Mouse (Mus musculus) 416B (cell line): ENCODE data around the gene Sec14l1.
"Not testable (repeated sequence)": the region's sequence is repeated elsewhere in the genome, so short reads cannot be mapped to it uniquely, and the experiment has no call there.

Experiments
- DNase-seq: peaks from one replicate; pipeline ENCODE4 v3.0.0; 2011; ENCODE audit warnings: low read depth

The Sec14l1 gene

DNA sequence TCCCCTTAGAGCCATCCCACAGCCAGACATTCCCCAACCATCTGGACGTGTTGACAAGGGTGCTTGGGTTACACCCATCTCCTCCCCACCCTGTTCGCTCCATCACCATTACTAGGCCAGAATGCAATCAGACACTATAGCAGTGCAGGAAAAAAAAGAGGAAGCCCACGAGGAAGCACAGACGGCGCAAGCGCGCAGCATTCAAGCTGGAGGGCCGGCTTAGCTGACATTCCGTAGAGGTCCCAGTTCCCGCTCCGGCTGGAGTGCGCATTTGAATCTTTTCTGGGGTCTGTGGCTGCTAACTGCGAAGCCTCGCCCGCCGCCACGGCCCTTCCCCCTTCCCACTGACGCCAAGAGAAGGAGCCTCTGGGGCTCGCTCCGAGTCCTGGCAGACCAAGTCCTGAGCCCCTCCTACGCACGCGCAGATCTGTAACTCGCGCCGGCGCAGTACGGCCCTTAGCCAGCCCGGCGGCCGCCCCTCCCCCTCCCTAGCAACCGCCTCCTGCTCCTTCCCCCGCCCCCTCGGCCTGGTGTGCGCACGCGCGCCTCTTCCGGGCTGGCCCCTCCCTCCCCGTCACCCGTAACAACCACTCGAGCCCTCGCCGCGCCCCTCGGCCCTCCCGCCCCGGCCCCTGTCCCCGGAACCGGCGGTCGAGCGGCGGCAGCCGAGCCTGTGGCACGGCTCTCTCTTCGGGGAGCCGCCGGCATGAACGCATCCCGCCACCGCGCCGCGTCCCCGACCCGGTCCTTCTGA is at the start of gene Sec14l1:
Gene Sec14l1 (plus strand): TSS at position 577 of the 754 bp plus-strand sequence.
- DNase-seq: peak; percentile 97

DNA sequence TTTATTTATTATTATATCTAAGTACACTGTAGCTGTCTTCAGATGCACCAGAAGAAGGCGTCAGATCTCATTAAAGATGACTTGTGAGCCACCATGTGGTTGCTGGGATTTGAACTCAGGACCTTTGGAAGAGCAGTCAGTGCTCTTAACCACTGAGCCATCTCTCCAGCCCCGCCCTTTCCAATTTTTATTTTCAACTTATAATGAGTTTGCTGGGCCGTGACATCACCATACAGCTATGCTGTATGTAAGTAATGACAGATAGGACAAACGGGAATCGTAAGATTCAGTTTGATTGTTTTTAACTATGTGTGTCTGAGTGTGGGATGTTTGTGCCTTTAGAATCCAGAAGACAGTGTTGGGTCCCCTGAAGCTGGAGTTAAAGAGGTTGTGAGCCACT is 49.4 kb upstream of the Sec14l1 start:
- DNase-seq: not testable (repeated sequence)

DNA sequence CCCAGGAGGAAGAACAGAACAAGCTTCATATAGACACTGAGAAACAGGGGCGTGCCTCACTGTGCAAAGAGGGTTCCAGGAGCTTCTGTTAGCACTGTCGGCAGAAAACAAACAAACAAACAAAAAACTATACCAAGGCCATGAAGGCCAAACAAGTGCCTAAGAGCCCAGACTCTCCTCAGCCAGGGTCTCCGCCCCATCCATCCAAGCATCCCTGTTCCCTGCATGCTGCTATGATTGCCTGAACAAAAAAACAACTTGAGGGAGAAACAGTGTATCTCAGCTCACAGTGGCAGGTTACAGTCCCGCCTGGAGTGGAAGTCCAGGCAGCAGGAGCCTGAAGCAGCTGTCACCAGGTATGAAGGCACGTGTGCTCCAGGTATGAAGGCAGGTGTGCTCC is 48.2 kb upstream of the Sec14l1 start:
- peak; percentile 36 for DNase-seq

- DNase-seq: peak; percentile 52
Observed at GRCm38 (mm10) chr11:117068332-117068731, 46.6 kb upstream of the Sec14l1 start.

DNA sequence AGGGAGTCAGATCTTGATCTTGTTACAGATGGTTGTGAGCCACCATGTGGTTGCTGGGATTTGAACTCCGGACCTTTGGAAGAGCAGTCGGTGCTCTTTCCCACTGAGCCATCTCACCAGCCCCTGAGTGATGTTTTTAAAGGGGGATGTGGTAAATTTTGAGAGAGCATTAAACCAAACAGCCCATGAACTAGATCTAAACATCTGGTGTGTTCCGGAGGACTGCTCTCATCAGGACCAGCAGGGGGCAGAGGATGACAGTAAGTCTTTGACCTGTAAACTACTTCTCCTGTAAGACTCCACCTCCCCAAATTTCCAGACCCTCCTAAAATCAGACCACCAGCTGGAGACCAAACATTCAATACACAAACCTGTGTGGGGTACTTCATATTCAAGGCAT is 45.9 kb upstream of the Sec14l1 start:
- peak; percentile 58 for DNase-seq

DNA sequence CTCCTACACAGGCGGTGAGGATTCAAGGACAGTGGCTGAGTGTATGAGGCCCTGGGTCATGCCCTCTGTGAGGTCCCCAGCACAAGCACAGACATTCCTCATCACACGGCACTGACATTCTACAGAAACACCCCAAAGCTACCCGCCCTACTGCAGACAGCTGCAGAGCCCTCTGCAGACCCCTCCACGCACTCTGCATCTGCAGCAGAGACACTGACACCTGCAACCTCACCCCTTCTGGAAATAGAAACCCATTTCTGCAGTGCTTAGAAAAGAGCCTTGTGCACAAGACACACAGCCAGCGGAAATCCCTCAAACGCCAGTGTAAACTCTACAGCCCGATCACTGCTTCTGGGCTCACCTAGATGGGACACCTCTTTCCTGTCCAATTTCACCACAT is 44.3 kb upstream of the Sec14l1 start:
- DNase-seq: no peak

GRCm38 (mm10) chr11:117072128-117072527 is 42.8 kb upstream of the Sec14l1 start:
- peak; percentile 83 for DNase-seq

DNA sequence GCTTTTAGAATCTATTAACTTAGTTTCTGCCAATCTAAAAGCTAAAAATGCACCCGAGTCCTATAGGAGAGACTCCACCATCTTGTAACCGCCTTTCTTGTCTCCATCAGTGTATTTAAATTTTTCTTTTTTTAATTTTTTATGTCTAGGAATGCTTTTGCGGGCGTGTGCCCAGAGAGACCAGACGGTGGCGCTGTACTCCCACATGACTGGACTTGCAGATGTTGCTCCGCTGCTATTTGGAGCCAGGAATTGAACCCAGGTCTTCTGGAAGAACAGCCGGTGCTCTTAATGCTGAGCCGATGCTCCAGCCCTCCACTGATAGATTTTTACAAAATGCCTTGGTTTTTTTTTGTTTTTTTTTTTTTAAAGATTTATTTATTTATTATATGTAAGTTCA is 41.5 kb upstream of the Sec14l1 start:
- DNase-seq: peak; percentile 44

- peak; percentile 94 for DNase-seq
Observed at GRCm38 (mm10) chr11:117076576-117077196, 38.3 kb upstream of the Sec14l1 start.

DNA sequence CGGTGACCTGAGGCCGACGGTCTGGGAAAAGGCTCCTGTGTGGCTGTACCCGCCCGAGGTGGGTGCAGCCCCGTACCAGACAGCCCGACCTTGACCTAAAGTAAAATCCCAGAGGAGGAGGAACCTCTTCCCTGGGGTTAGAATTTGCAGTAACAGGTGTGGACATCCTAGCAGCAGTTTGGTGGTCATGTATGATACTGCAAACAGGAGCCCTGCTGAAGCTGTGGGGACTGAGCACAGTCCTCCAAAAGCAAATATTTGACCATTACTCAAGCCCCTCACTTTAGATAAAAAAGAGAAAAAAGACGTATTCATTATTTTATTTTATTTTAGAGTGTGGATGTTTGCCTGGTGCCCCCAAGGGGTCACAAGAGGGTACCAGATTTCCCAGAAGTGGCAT is 37.7 kb upstream of the Sec14l1 start:
- DNase-seq: no peak

GRCm38 (mm10) chr11:117077902-117078301 is 37.1 kb upstream of the Sec14l1 start:
- DNase-seq: no peak

DNA sequence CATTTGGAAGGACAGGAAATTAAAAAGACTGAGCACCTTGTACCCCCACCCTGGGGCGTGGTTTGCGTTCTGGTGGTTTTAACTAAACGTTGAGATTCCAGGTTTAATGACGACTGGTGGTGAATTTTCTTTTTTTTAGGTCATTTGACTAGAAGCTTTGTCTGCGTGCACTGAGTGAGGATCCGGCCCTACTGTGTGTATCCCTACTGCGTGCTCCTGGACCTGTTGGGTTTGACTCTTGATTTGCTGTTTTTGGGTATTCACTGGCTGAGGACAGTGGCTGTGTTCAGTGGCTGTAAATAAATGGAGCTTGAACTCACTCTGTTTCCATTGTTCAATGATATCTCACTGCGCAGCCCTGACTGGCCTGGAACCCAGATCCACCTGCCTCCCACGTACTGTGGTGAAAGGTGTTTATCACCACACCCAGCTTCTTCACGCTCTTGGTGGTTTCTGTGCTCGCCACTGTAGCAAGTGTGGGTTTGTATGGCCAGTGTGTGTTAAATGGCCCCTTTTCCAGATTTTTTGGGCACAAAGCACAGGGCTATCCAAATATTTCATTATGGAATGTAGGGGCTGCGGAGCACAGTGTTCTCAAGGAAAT is 36.2 kb upstream of the Sec14l1 start:
- no peak for DNase-seq

GRCm38 (mm10) chr11:117079651-117080190 is 35.2 kb upstream of the Sec14l1 start:
- no peak for DNase-seq

- DNase-seq: peak; percentile 33
Observed at GRCm38 (mm10) chr11:117080209-117080608, 34.8 kb upstream of the Sec14l1 start.

GRCm38 (mm10) chr11:117081165-117082064 is 33.6 kb upstream of the Sec14l1 start:
- peak; percentile 83 for DNase-seq

- DNase-seq: no peak
Observed at GRCm38 (mm10) chr11:117082353-117082934, 32.5 kb upstream of the Sec14l1 start.

DNA sequence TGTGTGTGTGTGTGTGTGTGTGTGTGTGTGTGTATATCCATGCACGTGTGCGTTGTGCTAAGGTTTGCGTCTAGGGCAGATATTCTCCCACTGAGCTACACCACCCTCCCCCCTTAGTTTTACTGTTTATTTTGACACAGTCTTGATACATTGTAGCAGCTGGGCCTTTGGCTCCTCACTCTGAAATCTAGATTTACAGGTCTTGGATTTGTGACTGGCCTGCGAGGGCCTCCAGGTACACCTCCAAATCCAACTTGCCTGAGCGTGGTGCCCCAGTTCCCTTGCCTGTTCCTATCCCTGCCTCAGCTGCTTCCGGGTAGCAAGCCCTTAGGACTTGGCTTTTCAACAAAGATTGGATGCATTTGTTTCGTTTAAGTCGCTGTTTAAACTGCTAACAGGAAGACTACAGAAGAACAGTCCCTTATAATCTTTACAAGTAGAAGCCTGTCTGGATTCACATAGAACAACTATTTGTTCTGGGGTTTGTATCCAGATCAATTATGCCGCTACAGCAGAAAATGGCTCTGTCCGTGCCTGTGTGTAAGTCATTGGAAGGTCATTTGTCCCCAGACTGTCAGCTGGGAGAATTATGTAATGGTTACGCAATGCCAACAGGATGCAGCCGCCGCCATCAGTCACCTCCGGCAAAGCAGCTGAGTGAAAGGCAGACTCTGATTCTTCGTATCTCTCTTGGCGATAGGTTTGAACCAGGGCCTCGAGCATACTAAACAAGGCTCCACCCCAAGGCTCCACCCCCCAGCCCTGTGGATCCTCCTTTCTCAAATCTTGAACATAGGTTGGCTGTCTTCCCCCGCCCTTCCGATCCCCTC is 31.7 kb upstream of the Sec14l1 start:
- DNase-seq: peak; percentile 73

DNA sequence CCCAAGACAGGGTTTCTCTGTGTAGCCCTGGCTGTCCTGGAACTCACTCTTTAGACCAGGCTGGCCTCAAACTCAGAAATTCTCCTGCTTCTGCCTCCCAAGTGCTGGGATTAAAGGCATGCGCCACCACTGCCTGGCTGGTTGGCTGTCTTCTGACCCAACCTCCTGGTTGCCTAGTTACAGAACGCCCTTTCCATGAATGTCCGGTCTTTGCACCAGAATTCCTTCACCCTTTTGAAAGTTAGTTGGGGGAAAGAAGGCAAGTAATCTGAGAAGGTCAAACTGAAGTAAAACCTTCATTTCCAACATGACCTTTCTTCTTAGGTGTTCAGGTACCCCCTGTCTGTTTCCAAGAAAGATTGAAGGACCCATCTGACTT is 31.1 kb upstream of the Sec14l1 start:
- DNase-seq: not testable (repeated sequence)

- no peak for DNase-seq
Observed at GRCm38 (mm10) chr11:117086215-117086614, 28.8 kb upstream of the Sec14l1 start.

DNA sequence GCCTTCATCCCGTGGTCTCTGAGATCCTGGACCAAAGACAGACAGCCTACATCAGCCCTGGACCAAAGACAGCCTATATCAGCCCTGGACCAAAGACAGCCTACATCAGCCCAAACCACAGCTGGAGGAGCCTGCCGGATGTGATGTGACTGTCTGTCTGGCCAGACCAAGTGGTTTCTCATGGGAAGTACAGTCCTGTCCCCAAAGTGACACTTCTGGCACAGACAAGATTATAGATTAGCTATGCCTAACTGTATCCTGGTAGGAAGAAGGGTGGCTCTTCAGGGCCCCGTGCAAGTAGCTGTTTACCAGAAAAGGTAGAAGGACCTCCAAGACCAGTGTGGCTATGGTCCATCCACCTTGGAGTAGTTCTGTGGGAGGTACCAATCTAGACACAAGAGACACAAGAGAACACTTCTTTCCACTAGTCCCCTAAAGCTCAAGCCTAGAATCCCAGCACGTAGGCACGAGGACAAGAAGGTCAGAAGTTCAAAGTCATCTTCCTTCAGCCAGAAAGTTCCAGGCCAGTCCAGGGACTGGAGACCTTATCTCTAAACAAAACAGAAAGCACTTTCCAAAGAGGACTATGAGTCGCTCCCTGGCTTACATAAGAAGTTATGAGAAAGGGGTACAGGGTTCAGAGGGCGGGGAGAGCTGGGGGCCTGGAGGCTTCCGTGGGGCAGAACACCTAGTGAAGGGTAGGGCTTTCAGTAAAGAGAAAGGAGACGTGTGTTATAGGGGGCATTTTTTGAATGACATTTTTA is 27.8 kb upstream of the Sec14l1 start:
- DNase-seq: peak; percentile 40
